Mouse (Mus musculus) liver, postnatal 0 days (tissue): Measurements from ENCODE around the gene Neurl4.

Experiments used
- CTCF ChIP-seq: sonication (generic); IDR thresholded peaks from 2 replicates; pipeline ENCODE4 v1.5.1; 2016; ENCODE audit warnings: antibody characterized with exemption, low read depth
- EP300 ChIP-seq: IDR thresholded peaks from 2 replicates; pipeline ENCODE4 v1.6.1; 2016; ENCODE audit warnings: antibody characterized with exemption, low read depth, mild to moderate bottlenecking

GRCm38 (mm10) chr11:69939181-69939580 is 38.3 kb downstream of the Neurl4 start:
- TF ChIP-seq CTCF: no peak
- TF ChIP-seq EP300: no peak
